Mouse (Mus musculus): ENCODE results near the gene Eif2b1.
"Not testable (repeated sequence)": the region's sequence is repeated elsewhere in the genome, so short reads cannot be mapped to it uniquely, and the experiment has no call there.

The Eif2b1 gene

DNA sequence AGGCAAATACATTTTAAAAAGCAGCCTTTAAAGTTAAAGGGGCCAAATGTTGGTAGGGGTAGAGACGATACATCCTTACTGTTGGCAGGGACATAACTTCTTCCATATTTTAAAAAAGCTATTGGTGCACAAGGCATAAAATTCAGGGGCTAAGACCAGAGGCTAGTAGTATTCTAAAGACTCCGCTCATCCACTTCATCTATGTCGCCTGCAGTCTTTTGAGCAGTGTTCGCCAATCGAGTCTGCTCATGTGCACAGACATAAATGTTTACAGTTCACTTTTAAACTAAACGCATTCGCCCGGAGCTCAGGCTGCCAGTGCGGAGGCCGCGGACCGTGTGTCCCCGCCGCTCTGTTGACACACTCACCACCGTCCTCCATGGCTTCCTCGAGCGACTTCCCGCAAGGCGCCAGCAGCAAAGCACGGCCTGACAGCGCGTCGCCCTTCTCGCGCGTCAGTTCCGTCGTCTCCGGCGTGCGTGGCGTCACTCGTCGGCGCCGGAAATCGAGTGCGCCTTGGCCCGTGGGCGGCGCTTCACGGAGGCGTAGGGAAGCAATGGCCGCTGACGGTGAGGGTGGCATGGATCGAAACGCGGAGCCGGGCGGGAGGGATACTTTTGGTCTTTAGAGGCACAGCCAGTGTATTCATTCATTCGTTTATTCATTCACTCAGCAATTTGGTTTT, at the start of gene Eif2b1, which contains the start of gene Gtf2h3:
TSS of gene Eif2b1 (minus strand) at position 499 of the 685 bp plus-strand sequence.
TSS of gene Gtf2h3 (plus strand) at position 508 of the 685 bp plus-strand sequence.
- in situ Hi-C loops (cut with MseI, MboI): no loop called here

DNA sequence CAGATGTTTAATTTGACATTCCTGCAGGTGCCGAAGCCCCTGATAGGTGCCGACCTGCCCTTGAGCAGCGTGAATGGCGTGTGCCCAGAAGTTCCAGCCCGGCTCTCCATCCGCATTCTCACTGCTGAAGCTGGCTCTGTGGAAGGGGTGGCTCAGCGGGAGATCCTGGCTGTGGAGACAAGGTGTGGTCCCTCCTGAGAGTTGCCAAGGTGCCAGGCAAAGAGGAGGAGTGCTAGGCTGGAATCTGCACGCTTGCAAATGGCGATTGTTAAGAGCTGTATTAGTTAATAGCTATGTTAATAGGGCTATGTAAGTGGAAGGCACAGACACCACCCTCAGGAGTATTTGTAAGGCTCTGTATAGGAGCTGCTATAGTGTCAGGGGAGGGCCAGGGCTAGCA, 45.4 kb upstream of the Eif2b1 start:
- in situ Hi-C loops (cut with MseI, MboI): no loop called here

DNA sequence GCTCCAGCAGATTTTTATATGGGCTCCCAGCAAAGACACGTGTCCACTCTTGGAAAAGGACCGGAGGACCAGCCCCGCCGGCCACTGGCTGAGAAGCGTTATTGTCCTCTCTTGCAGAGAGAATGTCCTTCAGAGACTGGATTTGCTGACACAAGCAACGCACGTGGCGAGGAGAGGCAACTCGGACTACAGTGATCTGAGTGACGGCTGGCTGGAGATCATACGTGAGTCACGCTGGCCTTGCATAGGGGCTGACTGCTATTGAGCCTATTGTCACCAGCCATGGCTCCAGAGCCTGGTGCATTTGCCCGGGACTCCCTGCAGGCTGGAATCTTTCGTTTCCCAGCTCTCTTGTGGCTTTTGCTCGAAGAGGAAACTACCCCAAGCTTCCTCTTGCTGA, 44.0 kb upstream of the Eif2b1 start:
- in situ Hi-C loops (cut with MseI, MboI): no loop called here

DNA sequence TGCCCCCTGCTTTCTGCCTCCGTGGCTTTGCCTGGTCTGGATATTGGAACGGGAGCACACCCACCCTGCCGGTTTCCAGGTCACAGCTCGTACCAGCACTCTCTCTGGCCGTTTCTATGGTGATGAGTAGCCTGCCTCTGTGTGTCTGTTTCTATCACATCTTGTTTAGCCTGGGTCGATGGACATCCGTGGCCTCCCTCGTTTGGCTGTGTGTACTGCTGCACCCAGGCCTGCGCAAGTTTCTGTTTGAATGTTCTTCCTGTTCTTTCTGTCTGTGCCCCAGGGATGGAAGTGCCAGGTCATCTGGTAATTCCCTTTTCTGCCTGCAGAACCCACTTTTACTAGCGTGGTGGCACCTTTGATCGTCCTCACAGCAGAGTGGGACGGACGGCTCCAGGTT, 42.4 kb upstream of the Eif2b1 start:
- in situ Hi-C loops (cut with MseI, MboI): no loop called here

DNA sequence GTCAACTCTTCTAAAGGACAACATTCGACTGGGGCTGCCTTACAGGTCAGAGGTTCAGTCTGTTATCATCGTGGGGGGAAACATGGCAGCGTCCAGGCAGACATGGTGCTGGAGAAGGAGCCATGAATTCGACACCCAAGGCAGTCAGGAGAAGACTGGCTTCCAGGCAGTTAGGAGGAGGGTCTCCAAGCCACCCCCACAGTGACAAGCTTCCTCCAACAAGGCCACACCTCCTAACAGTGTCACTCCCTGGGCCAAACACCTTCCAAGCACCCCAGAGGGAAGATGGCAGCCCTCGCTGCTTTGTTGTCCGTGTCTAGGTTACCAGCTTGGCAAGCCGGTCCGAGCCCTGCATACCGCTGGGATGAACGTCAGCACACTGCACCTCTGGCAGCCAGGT, 39.8 kb upstream of the Eif2b1 start:
- in situ Hi-C loops (cut with MseI, MboI): no loop called here

DNA sequence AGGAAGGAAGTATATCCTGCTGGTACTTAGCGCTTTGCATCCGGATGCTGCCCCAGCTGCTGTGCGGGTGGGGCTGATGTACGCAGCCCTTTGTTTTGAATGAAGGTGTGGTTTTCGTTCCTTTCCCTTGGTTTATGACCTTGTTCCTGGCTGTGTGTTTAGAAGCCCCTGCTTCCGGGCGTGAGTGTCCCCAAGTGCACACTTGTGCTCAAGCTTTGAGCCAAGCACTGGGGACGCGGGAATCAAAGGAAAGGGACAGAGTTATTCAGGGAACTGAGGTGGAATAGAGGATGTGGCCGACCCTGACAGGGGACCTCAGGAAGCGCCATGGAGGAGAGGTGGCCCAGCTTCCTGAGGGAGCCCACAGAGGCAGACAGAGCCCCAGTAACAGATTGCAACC, 35.8 kb upstream of the Eif2b1 start:
- in situ Hi-C loops (cut with MseI, MboI): no loop called here

DNA sequence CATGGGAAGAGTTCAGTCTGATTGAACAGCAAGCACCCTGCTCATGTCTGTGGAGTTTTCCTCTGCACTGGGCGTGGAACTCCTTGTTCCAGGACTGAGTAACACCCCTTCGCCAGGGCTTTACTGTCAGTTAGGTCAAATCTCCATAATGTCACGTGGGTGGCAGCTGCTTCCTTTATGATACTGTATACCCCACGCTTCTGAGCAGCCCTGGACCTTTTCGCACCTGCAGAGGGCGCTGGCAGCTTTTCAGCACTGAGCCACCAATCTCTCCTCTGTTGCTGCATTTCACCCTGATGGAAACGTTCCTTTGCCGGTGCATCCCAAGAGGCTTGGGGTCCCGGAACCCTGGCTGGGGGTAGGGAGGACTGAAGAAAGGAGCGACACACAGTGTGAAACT, 32.0 kb upstream of the Eif2b1 start:
- in situ Hi-C loops (cut with MseI, MboI): no loop called here

DNA sequence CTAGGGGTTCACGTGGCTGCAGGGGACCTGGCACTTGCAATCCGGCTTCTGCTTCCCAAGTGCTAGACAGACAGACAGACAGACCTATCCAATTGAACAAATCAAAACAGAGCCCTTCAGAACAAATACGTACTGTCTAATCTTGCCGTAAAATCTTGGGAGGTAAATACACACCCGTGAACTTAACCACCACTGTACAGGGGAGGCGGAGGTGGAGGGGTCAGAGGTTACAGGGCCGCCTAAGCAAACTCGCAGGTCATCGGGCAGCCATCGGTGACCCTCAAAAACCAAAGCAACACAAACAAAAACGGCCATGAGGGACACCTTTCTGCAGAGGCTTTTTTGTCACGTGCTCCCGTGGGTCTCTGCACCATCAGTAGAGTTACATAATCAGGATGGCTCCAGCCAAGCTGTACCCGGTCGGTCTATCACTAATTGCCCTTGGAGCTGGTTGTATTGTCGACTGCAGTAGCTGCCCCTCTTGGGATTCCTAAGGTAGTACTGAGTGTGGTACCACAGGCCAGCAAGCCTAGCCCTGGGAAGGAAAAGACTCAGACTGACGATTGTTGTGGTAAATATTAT, 26.2 kb upstream of the Eif2b1 start:
- in situ Hi-C loops (cut with MseI, MboI): no loop called here

DNA sequence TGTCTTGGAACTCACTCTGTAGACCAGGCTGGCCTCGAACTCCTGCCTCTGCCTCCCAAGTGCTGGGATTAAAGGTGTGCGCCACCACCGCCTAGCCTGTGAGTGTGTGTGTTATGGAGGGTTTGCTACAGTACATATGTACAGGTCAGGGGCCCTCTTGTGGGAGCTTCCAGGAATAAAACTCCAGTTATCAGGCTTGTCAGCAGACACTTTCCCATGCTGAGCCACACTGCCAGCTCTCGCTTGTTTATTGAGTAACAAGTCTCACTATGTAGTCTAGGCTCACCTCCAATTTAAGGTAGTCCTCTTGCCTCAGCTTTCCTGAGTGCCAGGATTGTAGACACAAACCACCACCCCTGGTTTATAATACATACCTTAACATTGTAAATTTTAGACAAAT, 25.4 kb upstream of the Eif2b1 start:
- in situ Hi-C loops (cut with MseI, MboI): no loop called here

DNA sequence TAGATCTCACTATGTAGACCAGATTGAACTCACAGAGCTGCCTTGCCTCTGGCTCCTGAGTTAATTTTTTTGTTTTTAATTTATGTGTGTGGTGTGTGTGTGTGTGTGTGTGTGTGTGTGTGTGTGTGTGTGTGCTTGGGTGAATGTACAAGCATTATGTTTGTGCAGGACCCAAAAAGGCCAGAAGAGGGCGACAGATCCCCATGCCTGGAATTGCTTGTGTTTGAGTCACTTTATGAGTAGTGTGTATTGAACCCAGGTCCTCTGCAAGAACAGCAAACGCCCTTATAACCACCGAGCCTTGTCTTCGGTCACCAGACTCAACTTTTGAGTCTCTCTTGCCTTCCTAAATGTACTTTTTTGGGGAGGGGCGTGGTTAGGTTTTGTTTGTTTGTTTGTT, 23.4 kb upstream of the Eif2b1 start:
- in situ Hi-C loops (cut with MseI, MboI): no loop called here

DNA sequence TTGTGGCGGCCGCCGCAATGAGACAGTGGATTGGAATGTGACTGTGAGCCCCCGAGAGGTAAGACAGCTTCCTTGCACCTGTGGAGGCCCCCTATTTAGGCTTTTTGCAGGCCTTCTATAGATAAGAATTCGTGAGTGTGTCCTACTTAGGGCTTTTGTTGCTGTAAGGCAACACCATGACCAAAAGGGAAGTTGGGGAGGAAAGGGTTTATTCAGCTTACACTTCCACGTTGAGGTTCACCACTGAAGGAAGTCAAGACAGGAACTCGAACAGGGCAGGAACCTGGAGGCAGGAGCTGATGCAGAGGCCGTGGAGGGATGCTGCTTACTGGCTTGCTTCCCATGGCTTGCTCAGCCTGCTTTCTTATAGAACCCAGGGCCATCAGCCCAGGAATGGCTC, 20.8 kb upstream of the Eif2b1 start:
- in situ Hi-C loops (cut with MseI, MboI): not testable (repeated sequence)

DNA sequence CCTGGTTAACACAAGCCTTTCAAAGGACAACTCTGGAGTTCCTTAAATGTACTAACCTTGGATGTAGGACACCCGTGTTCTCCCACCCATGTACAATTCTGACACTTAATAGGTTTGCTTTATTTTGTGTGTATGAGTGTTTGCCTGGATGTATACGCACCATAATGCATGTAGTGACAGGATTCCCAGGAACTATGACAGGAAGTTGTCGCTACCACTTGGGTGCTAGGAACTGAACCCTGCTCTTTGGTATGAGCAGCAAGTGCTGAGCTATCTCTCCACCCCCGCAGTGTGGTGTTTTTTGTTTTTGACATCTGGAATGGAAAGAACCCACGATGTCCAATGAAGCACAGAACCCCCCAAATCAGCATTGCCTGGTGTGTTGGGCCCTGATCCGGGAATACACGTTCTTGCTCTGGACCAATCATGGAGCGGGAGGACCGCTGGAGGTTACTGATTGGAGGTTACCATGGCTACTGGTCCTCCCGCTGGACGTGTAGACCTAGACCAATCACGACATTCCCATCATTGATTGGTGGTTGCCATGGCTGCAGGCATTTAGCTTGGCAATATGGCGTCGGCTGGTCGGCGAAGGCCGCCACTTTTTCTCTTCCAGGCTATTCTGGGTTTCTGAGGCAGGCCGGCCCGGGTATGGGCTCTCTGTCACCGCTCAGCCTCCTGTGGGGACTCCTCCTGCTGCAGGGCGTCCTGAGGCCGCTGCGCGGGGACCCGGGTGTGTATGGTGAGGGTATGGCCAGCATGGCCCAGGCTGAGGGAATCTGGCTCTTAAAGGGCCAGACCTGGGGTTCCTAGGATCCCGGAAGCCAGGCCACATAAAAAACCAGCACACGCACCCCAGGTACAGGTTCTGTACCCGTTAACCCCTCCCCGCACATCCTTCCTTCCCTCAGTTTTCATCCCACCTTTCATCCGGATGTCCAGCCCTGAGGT, 19.6 kb upstream of the Eif2b1 start:
- in situ Hi-C loops (cut with MseI, MboI): no loop called here

DNA sequence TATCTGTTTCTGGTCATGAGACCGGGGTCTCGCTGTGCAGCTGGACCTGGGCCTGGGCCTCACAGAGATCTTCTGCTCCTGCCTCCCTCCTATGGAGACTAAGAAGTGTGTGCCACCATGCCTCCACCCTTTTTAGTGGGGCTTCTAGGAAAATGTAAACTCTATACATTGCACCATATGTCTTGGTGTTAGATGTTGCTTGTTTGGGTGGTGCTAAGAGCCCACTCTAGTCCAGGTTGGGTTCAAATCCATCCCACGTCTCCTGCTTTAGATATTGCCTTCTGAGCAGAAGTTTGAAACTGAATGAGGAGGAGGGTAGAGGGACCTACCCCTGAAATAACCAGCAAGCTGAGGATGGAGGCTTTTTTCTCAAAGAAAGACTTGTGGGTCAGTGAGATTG, 13.8 kb upstream of the Eif2b1 start:
- in situ Hi-C loops (cut with MseI, MboI): no loop called here

DNA sequence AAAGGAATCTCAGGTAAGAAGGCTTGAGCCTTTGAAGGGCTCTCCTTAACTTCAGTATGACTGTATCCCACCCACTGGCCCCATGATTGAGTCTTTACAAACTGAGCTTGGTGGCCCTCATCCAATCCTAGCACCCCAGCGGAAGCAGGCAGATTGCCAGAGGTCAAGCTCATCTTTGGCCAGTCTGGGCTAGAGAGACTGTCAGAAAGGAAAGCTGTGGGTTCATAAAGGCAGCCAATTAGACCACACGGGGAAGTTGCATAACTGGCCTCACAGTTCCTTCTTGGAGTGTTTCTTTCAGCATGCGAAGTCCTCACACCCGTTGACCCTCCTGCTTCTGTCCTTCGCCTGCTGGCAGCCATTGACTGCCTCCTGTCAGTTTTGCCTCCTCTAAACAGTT, 3.6 kb upstream of the Eif2b1 start:
- in situ Hi-C loops (cut with MseI, MboI): no loop called here

DNA sequence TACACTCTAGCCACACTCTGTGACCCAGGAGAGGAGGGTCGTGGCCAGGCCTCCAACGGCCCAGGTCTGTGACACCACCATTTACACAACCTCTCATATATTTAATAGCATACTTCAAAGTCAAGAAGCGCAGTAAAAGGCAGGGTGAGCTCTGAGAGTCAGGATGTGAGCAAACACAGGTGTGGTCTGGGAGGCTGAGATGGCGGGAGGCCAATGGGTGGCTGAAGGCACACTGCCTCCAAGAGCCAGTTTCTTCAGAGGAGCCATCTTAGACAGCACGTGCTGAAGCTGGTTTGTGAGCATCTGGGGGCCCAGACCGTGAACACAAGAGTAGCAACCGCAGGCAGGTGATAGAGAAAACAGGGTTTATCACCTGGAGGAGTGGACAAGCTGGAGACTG, 3.5 kb downstream of the Eif2b1 start:
- in situ Hi-C loops (cut with MseI, MboI): no loop called here

DNA sequence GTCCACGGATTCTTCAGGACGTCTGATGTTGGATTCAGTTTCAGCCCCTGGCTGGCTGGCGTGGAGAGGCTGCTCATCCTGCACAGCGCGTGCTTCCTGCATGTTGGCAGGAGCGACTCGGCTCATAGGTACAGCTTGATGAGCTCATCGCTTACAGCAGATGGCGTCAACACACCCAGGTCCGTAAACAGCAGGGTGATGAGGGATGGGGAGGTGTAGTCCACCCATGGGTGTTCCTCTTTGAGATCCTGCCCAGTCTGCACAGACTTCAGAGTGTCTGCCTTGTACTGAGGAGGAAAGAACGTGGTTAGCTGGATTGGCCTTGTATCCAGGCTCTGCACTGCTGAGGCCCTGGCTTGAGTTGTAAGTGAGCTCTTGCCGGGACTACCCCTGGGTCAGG, 7.9 kb downstream of the Eif2b1 start:
- in situ Hi-C loops (cut with MseI, MboI): no loop called here

DNA sequence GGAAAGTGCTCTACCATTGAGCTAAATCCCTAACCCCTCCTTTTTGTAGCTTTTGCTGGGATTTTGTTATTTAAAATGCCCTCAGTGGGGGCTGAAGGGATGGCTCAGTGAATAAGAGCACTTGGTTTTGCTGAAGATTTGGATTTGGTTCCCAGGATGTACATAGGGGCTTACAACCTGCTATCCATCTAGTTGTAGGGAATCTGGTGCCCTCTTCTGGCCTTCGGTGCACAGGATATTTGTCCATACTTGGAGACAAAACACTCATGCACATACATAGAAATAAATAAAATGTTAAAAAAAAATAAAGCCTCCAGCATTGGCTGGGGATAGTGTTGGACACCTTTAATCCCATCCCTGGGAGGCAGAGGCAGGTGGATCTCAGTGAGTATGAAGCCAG, 23.8 kb downstream of the Eif2b1 start:
- in situ Hi-C loops (cut with MseI, MboI): no loop called here

DNA sequence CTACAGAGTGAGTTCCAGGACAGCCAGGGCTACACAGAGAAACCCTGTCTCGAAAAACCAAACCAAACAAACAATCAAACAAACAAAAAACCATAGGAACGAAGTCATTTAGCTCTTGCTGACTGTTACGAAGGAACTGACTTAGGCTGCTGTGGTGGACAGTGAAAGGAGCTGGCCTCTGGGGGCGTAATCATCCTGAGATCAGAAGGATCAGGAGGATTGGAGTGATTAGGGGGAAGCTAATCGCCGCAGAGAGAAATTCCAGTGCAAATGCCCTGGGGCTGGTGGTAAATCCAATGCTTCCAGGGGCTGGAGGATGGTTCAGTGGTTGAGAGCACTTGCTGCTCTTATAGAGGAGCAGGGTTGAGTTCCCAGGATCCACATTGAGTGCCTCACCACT, 25.3 kb downstream of the Eif2b1 start:
- in situ Hi-C loops (cut with MseI, MboI): no loop called here

DNA sequence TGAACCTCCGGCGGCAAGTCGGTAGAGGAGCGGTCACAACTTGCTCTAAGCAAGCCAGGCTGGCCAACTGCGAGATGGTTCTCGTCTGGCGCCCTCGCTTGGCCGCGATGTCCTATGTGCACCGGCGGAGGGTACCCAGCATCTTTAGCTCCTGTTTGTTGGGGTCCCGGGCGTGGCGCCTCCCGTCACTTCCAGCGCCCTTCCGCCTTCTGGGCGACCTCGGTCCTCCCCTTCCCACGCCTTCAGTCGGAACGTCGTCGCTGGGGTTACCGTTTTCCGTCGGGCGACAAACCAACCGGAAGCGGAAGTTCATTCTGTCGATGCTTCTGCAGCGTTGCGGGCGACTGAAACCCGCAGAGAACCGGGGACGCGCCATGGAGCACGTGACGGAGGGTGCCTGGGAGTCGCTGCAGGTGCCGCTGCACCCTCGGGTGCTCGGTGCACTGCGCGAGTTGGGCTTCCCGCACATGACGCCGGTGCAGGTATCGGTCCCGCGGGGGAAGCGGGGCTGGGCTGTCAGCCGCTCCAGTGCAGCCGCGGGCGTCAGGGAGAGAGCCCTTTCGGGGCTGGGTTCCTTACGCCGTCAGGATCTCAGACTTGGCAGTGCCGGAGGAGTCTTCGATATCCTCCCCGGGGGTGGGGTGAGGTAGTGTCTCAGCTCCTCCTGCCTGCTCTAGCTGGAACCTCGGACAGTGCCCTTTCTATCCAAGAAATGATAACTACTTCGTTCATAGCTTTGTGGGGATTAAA, 26.2 kb downstream of the Eif2b1 start, which contains the start of gene Ddx55:
TSS of gene Ddx55 (plus strand) at position 307 of the 750 bp plus-strand sequence.
- in situ Hi-C loops (cut with MseI, MboI): no loop called here

DNA sequence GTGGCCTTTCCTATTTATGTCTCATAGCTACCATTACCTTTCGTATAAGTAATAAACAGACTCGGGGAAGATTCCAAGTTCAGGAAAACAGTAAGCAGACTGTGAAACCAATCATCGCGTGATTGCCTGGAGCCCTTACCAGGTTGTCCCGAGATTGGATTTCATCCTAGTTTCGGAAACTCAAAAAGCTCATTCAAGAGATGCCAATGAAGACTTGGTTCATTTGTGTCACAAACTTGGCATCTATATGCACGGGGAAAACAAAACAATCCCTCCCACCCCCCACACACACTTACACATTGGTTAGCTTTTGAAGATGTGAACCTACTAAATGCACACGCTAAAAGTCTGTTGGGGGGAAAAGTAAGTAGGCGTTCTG, 26.8 kb downstream of the Eif2b1 start:
- in situ Hi-C loops (cut with MseI, MboI): no loop called here

DNA sequence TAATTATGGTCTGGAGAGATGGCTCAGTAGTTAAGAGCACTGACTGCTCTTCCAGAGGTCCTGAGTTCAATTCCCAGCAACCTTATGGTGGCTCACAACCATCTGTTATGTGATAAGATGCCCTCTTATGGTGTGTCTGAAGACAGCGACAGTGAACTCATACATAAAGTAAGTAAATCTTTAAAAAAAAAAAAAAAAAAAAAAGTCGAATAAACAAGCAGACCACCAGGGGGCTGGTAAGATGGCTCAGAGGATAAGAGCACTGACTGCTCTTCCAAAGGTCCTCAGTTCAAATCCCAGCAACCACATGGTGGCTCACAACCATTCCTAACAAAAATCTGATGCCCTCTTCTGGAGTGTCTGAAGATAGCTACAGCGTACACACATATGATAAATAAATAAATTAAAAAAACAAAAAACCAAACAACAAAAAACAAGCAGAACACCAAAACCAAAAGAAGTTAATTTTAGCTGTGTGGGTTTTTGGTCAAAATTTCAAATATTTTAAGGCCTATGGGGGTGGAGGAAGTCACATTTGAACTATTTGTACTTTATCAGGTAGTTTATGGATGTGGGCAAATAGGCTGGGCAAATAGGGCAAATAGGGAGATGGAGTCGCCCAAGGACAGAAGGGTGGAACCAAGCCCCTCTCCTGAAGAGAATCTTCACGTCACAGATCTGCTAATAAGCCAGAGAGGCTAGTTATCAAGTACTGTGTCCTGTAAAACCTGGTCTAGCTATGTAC, 27.4 kb downstream of the Eif2b1 start:
- in situ Hi-C loops (cut with MseI, MboI): not testable (repeated sequence)
